Mouse (Mus musculus): ENCODE data around the gene Gm853. TPM values are rescaled to one million over a fixed set of nuclear protein-coding genes. Genes with fewer than 3 reads are reported as not detected.

Gm853 gene
- polyA plus RNA-seq, 1 experiment = not detected

- TF ChIP-seq CTCF (IDR thresholded peaks at IDR 0.05; ENCODE audit: extremely low read depth, insufficient read depth, low read length) (no peak), POLR2A (IDR thresholded peaks at IDR 0.05; ENCODE audit: extremely low read depth, insufficient read depth, low read length) (no peak)
- Histone ChIP-seq H3K4me3 (ENCODE audit: insufficient read depth, low read length) (no peak overlapping the region), H3K4me1 (ENCODE audit: control insufficient read depth, insufficient read depth, low read length) (no peaks in the 10 kb centered on the region), H3K27ac (ENCODE audit: insufficient read depth, low read length) (no peak overlapping the region)
Observed at GRCm38 (mm10) chr4:130179876-130180275, 42.3 kb downstream of the Gm853 start.

- TF ChIP-seq POLR2A (IDR thresholded peaks at IDR 0.05; ENCODE audit: extremely low read depth, insufficient read depth, low read length) (no peak), CTCF (IDR thresholded peaks at IDR 0.05; ENCODE audit: extremely low read depth, insufficient read depth, low read length) (no peak)
- Histone ChIP-seq H3K4me3 (ENCODE audit: insufficient read depth, low read length) (no peak overlapping the region), H3K27ac (ENCODE audit: insufficient read depth, low read length) (no peak overlapping the region), H3K4me1 (ENCODE audit: control insufficient read depth, insufficient read depth, low read length) (no peaks in the 10 kb centered on the region)
Observed at GRCm38 (mm10) chr4:130177536-130177935, 44.7 kb downstream of the Gm853 start.

GRCm38 (mm10) chr4:130177087-130177486 lies 45.1 kb downstream of the Gm853 start:
- Histone ChIP-seq H3K4me1 (ENCODE audit: control insufficient read depth, insufficient read depth, low read length) (no peaks in the 10 kb centered on the region), H3K4me3 (ENCODE audit: insufficient read depth, low read length) (no peak overlapping the region), H3K27ac (ENCODE audit: insufficient read depth, low read length) (no peak overlapping the region)
- no peak for TF ChIP-seq CTCF (IDR thresholded peaks at IDR 0.05; ENCODE audit: extremely low read depth, insufficient read depth, low read length)
- no peak for TF ChIP-seq POLR2A (IDR thresholded peaks at IDR 0.05; ENCODE audit: extremely low read depth, insufficient read depth, low read length)

- Histone ChIP-seq H3K4me1 (ENCODE audit: control insufficient read depth, insufficient read depth, low read length) (no peaks in the 10 kb centered on the region), H3K4me3 (ENCODE audit: insufficient read depth, low read length) (no peak overlapping the region), H3K27ac (ENCODE audit: insufficient read depth, low read length) (no peak overlapping the region)
- TF ChIP-seq POLR2A (IDR thresholded peaks at IDR 0.05; ENCODE audit: extremely low read depth, insufficient read depth, low read length) (no peak), CTCF (IDR thresholded peaks at IDR 0.05; ENCODE audit: extremely low read depth, insufficient read depth, low read length) (no peak)
Observed at GRCm38 (mm10) chr4:130176156-130176720, 46.0 kb downstream of the Gm853 start.

GRCm38 (mm10) chr4:130175072-130175711 lies 47.0 kb downstream of the Gm853 start, which contains the start of gene Tinagl1:
TSS of gene Tinagl1 (minus strand) at chr4:130175122.
- H3K27ac ChIP-seq (ENCODE audit: insufficient read depth, low read length) = no peak within 1 kb of the TSS
- no peak for TF ChIP-seq CTCF (IDR thresholded peaks at IDR 0.05; ENCODE audit: extremely low read depth, insufficient read depth, low read length)
- no peak for TF ChIP-seq POLR2A (IDR thresholded peaks at IDR 0.05; ENCODE audit: extremely low read depth, insufficient read depth, low read length)
- no peaks in the 10 kb centered on the region for H3K4me1 ChIP-seq (ENCODE audit: control insufficient read depth, insufficient read depth, low read length)
- peak within 1 kb of the TSS; percentile 18; the same call in 1 of the 2 replicates for H3K4me3 ChIP-seq (ENCODE audit: insufficient read depth, low read length)

- H3K27ac ChIP-seq (ENCODE audit: insufficient read depth, low read length) = no peak overlapping the region
- TF ChIP-seq POLR2A (IDR thresholded peaks at IDR 0.05; ENCODE audit: extremely low read depth, insufficient read depth, low read length) = 0 out of 2 replicates have a peak, but pooled peaks have one; percentile 35
- TF ChIP-seq CTCF (IDR thresholded peaks at IDR 0.05; ENCODE audit: extremely low read depth, insufficient read depth, low read length) = no peak
Observed at GRCm38 (mm10) chr4:130174335-130175031, 47.7 kb downstream of the Gm853 start.

GRCm38 (mm10) chr4:130173911-130174311 lies 48.3 kb downstream of the Gm853 start:
- H3K4me3 ChIP-seq (ENCODE audit: insufficient read depth, low read length) = peak overlapping the region; percentile 18; the same call in 1 of the 2 replicates
- no peak overlapping the region for H3K27ac ChIP-seq (ENCODE audit: insufficient read depth, low read length)
- no peaks in the 10 kb centered on the region for H3K4me1 ChIP-seq (ENCODE audit: control insufficient read depth, insufficient read depth, low read length)
- TF ChIP-seq CTCF (IDR thresholded peaks at IDR 0.05; ENCODE audit: extremely low read depth, insufficient read depth, low read length) (no peak), POLR2A (IDR thresholded peaks at IDR 0.05; ENCODE audit: extremely low read depth, insufficient read depth, low read length) (no peak)

More at GRCm38 (mm10) chr4:130174335-130175031, 47.7 kb downstream of the Gm853 start:
- Histone ChIP-seq H3K4me3 (ENCODE audit: insufficient read depth, low read length) (peak overlapping the region; percentile 18; the same call in 1 of the 2 replicates), H3K4me1 (ENCODE audit: control insufficient read depth, insufficient read depth, low read length) (no peaks in the 10 kb centered on the region)

- H3K4me3 ChIP-seq (ENCODE audit: insufficient read depth, low read length) = no peak overlapping the region
- TF ChIP-seq POLR2A (IDR thresholded peaks at IDR 0.05; ENCODE audit: extremely low read depth, insufficient read depth, low read length) (no peak), CTCF (IDR thresholded peaks at IDR 0.05; ENCODE audit: extremely low read depth, insufficient read depth, low read length) (no peak)
- H3K27ac ChIP-seq (ENCODE audit: insufficient read depth, low read length) = no peak overlapping the region
- no peaks in the 10 kb centered on the region for H3K4me1 ChIP-seq (ENCODE audit: control insufficient read depth, insufficient read depth, low read length)
Observed at GRCm38 (mm10) chr4:130173060-130173822, 49.0 kb downstream of the Gm853 start.
